Mouse (Mus musculus) kidney, postnatal 0 days (tissue): ENCODE results near the gene Mapk9. TPM values are rescaled to one million over a fixed set of nuclear protein-coding genes. Genes with fewer than 3 reads are reported as not detected.

Source experiments
- ATAC-seq: fragments of 200-750 bp; cut with Nextera tagmentation; replicated peaks from 2 replicates; pipeline ENCODE4 v1.8.0; 2017; ENCODE audit warnings: low read depth, moderate number of reproducible peaks, moderate TSS enrichment, moderate library complexity; ENCODE audit not compliant: low FRiP score
- DNase-seq: peaks from one replicate; pipeline ENCODE4 v3.0.0-alpha.2; 2016; ENCODE audit warnings: low spot score
- H3K27ac ChIP-seq: fragments of 300-500 bp; sonication (generic); 2 replicates; pipeline ENCODE4 v1.5.1; 2014; ENCODE audit warnings: mild to moderate bottlenecking
- H3K27me3 ChIP-seq: fragments of 300-500 bp; sonication (generic); 2 replicates; pipeline ENCODE4 v1.6.1; 2014; ENCODE audit warnings: low read length, mixed read lengths; ENCODE audit not compliant: insufficient read depth
- H3K36me3 ChIP-seq: fragments of 300-500 bp; sonication (generic); 2 replicates; pipeline ENCODE4 v1.6.1; 2014; ENCODE audit warnings: low read length, mixed read lengths; ENCODE audit not compliant: insufficient read depth
- H3K4me1 ChIP-seq: fragments of 300-500 bp; sonication (generic); replicated peaks from 2 replicates; pipeline ENCODE4 v1.6.1; 2014; ENCODE audit warnings: antibody characterized with exemption, low read length, mixed read lengths; ENCODE audit not compliant: insufficient read depth
- H3K4me2 ChIP-seq: fragments of 300-500 bp; sonication (generic); 2 replicates; pipeline ENCODE4 v1.6.1; 2014; ENCODE audit warnings: mild to moderate bottlenecking, low read length, moderate library complexity, mixed read lengths
- H3K4me3 ChIP-seq: fragments of 300-500 bp; sonication (generic); replicated peaks from 2 replicates; pipeline ENCODE4 v1.5.1; 2014; ENCODE audit warnings: low read depth, low read length
- H3K9ac ChIP-seq: fragments of 300-500 bp; sonication (generic); 2 replicates; pipeline ENCODE4 v1.6.1; 2014; ENCODE audit warnings: low read depth, low read length
- H3K9me3 ChIP-seq: fragments of 300-500 bp; sonication (generic); replicated peaks from 2 replicates; pipeline ENCODE4 v1.6.1; 2016; ENCODE audit warnings: low read length, inconsistent platforms, mixed read lengths
- CTCF ChIP-seq: IDR thresholded peaks from 2 replicates; pipeline ENCODE4 v1.5.1; 2016; ENCODE audit warnings: antibody characterized with exemption, low read depth, mild to moderate bottlenecking, moderate library complexity
- WGBS: fragments of 180-500 bp; shearing (Covaris S2); extraction: QIAGEN DNeasy Blood & Tissue Kit; methylation state at CpG from one replicate; pipeline ENCODE4 v1.1.7; 2014; 5-methylcytosine and 5-hydroxymethylcytosine counted together
- polyA plus RNA-seq: library from polyadenylated mRNA; unstranded; fragments of >200 nt; fragmentation: Nextera tagmentation; extraction: Ambion mirVana; gene quantifications from 2 replicates; pipeline ENCODE4 v1.2.1, GENCODE M21; 2015

Mapk9 gene
- polyA plus RNA-seq, 1 experiment from 2014 or later, result 25.5 TPM

DNA sequence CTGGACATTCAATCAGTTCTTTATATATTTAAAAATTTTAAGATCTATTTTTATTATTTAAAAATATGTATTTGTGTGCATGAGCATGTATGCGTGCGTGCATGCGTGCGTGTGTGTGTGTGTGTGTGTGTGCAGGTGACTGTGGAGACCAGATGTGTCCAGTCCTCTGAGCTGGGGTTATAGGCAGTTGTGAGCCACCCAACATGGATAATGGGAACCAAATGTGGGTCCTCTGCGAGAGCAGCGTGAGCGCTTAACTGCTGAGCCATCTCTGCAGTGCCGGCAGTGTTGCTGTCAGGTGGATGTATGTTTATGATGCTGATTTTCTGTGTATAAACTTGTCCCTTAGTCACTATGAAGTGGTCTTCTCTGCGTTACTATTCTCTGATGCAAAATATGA lies 77.0 kb downstream of the Mapk9 start:
- ATAC-seq (no peak), DNase-seq (no peak)
- Histone ChIP-seq H3K27ac (no peak overlapping the region), H3K27me3 (no peaks in the 10 kb centered on the region), H3K4me3 (no peak overlapping the region), H3K4me1 (no peaks in the 10 kb centered on the region), H3K36me3 (no peaks in the 10 kb centered on the region), H3K9me3 (no peaks in the 10 kb centered on the region), H3K4me2 (no peak overlapping the region), H3K9ac (no peak overlapping the region)
- 85% methylated on average over 9 of the region's 9 CpGs for WGBS
- TF ChIP-seq CTCF, result no peak

DNA sequence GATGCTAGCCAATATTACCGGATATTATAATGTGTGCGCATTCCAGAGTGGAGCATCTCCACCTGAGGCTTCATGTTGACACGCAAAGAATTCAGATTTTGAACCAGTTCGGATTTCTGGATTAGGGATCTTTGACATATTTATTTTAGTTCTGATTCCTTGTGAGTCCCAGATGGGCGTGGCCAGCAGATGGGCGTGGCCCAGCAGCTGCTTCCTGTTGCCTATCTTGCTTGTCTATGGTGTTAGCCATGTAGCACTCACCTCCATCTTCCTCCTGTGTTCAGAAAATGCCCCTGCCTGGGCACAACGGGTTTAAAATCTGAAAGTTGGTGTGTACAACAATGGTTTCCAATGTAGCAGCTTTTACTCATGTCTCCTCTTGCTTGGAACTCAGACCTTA lies 79.6 kb downstream of the Mapk9 start:
- Histone ChIP-seq H3K9me3 (no peaks in the 10 kb centered on the region), H3K4me2 (no peak overlapping the region), H3K27ac (no peak overlapping the region), H3K4me1 (no peaks in the 10 kb centered on the region), H3K36me3 (no peaks in the 10 kb centered on the region), H3K27me3 (no peaks in the 10 kb centered on the region), H3K4me3 (no peak overlapping the region), H3K9ac (no peak overlapping the region)
- DNase-seq, result no peak
- TF ChIP-seq CTCF, result no peak
- no peak for ATAC-seq
- WGBS, result 70% methylated on average over 7 of the region's 7 CpGs

DNA sequence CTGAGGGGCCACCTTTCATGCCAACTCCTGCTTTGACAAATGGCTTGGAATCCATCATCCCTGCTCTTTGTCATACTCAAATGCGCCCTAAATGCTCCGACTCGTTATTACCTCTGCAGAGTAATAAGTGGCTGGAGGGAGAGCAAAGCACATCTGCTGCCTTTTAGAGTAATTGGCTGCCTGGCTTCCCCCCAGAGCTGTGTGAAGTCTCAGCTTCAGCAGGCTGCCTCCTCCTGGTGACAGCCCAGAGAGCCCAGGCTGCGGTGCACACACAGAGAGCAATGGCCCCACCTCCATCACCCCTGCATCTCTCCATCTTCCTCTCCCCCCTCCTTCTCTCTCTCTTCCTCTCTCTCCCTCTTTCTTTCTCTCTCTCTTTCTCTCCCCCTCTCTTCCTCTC lies 80.6 kb downstream of the Mapk9 start:
- Histone ChIP-seq H3K4me3 (no peak overlapping the region), H3K4me2 (no peak overlapping the region), H3K4me1 (no peaks in the 10 kb centered on the region), H3K9ac (no peak overlapping the region), H3K27me3 (no peaks in the 10 kb centered on the region), H3K9me3 (no peaks in the 10 kb centered on the region), H3K27ac (no peak overlapping the region), H3K36me3 (no peaks in the 10 kb centered on the region)
- 16% methylated on average over 4 of the region's 4 CpGs for WGBS
- ATAC-seq (no peak), DNase-seq (no peak)
- no peak; the same call in 1 of the 2 replicates for TF ChIP-seq CTCF

GRCm38 (mm10) chr11:49927670-49928069 lies 81.1 kb downstream of the Mapk9 start:
- DNase-seq, result no peak
- no peak for TF ChIP-seq CTCF
- WGBS, result 62% methylated on average over 6 of the region's 6 CpGs
- ATAC-seq, result no peak
- no peak overlapping the region for H3K27ac ChIP-seq
- H3K4me3 ChIP-seq, result no peak overlapping the region
- no peaks in the 10 kb centered on the region for H3K4me1 ChIP-seq
- no peak overlapping the region for H3K4me2 ChIP-seq
- no peak overlapping the region for H3K9ac ChIP-seq
- H3K27me3 ChIP-seq, result no peaks in the 10 kb centered on the region
- H3K9me3 ChIP-seq, result no peaks in the 10 kb centered on the region
- no peaks in the 10 kb centered on the region for H3K36me3 ChIP-seq

DNA sequence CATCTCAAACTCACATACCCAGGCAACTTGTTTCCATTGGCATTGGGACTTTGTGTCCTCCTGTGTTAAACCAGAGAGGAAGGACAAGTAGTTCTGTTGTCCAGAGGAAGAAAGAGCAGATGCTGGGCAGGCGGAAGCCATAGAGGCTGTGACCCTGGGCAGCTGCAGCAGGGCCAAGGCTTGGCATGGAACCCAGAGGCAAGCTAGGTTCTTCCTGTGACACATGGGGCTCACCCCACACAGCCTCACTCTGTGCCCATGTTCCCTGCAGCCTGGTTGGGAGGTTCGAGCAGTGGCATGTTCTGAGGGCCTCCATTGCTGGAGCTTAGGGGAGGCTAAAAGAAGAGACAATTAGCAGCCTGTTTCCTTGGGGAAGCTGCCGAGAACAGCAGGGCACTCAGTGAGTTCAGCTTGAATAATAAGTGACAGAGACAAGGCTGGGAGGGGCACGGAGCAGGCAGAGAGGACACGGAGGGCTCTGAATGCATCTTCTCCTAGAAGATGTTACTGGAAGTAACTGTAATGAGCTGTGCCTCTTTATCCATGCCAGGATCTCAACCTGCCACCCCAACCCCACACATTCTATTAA lies 84.6 kb downstream of the Mapk9 start:
- WGBS, result 30% methylated on average over 5 of the region's 5 CpGs
- no peaks in the 10 kb centered on the region for H3K36me3 ChIP-seq
- no peak overlapping the region for H3K27ac ChIP-seq
- no peak overlapping the region for H3K4me3 ChIP-seq
- no peak for ATAC-seq
- no peaks in the 10 kb centered on the region for H3K9me3 ChIP-seq
- no peaks in the 10 kb centered on the region for H3K4me1 ChIP-seq
- DNase-seq, result no peak
- TF ChIP-seq CTCF, result no peak
- no peaks in the 10 kb centered on the region for H3K27me3 ChIP-seq
- H3K9ac ChIP-seq, result no peak overlapping the region
- no peak overlapping the region for H3K4me2 ChIP-seq

DNA sequence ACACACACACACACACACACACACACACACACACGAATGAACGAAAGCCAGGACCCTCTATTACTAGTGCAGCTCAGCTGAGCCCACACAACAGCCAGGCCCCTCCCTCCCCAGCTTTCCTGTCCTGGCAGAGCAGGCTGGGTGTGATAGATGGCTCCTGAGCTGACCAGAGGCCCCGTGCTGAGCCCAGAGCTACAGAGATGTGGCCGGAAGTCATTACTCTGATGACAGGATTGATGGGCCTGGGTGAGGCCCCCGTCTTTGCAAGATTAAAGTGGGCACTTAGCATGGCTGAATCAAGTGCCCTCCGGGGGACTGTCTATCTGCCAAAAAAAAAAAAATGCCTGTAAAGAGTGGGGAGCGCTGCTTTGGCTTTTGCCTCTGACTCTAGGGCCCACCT lies 85.3 kb downstream of the Mapk9 start:
- Histone ChIP-seq H3K27me3 (no peaks in the 10 kb centered on the region), H3K36me3 (no peaks in the 10 kb centered on the region), H3K9me3 (no peaks in the 10 kb centered on the region), H3K4me1 (no peaks in the 10 kb centered on the region), H3K9ac (no peak overlapping the region), H3K4me2 (no peak overlapping the region), H3K4me3 (no peak overlapping the region), H3K27ac (no peak overlapping the region)
- 5% methylated on average over 7 of the region's 7 CpGs for WGBS
- DNase-seq (peak; percentile 79), ATAC-seq (peak; percentile 90)
- no peak for TF ChIP-seq CTCF

DNA sequence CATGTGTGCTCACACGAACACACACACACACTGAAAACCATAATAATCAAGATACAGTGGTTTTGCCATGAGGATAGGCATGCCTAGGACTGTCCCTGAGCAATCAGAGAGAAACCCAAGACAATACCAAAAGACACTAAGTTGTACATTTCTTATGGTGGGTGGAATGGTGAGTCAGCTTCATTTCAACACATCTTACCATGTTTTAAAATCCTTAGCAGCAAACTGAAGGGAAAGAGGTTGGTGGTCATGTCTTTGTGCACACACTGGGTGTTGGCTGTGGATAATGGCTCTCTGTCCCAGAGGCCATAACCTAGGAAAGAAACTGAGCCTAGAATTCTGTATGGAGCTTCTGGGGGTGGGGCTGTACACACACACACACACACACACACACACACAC lies 87.3 kb downstream of the Mapk9 start:
- TF ChIP-seq CTCF, result no peak
- Histone ChIP-seq H3K4me2 (no peak overlapping the region), H3K27ac (no peak overlapping the region), H3K27me3 (no peaks in the 10 kb centered on the region), H3K4me1 (no peaks in the 10 kb centered on the region), H3K4me3 (no peak overlapping the region), H3K9me3 (no peaks in the 10 kb centered on the region), H3K36me3 (no peaks in the 10 kb centered on the region), H3K9ac (no peak overlapping the region)
- ATAC-seq, result no peak
- WGBS, result 84% methylated on average over 1 of the region's 1 CpGs
- DNase-seq, result no peak
